ENCODE assay signal across 9 mouse cellular contexts in genomic region chr1:157286561-157286960, GRCm38 (mm10).
DNase-seq lines count a peak whose midpoint lies in the region; ATAC-seq and TF ChIP-seq lines count a peak whose summit lies in the region.
"Had no signal": no experiment of that assay in that cellular context is flagged by ENCODE, and none has a peak within 500 bp of the region (broad histone marks: within the 10 kb centered on the region; RNA-seq: fewer than 3 reads in every experiment).

No protein-coding gene starts in this region.

- H3K27me3 ChIP-seq in hindbrain, embryonic 16.5 days (replicated peaks; ENCODE audit: control insufficient read depth, insufficient read depth, low read length) = no peaks in the 10 kb centered on the region
- H3K27me3 ChIP-seq in lung, postnatal 0 days (replicated peaks; ENCODE audit: insufficient read depth, low read length) = no peaks in the 10 kb centered on the region
- H3K27me3 ChIP-seq: heart, embryonic 13.5 days had no signal

- no peak overlapping the region for H3K9ac ChIP-seq in hindbrain, embryonic 16.5 days (ENCODE audit: low read depth, low read length)
- H3K9ac ChIP-seq in lung, postnatal 0 days (replicated peaks; ENCODE audit: low read depth) = no peak overlapping the region
- H3K9ac ChIP-seq: heart, embryonic 13.5 days had no signal

- WGBS in hindbrain, embryonic 16.5 days = 13% methylated on average over 4 of the region's 4 CpGs
- 10% methylated on average over 4 of the region's 4 CpGs for WGBS in lung, postnatal 0 days

- TF ChIP-seq CTCF in lung, postnatal 0 days (IDR thresholded peaks at IDR 0.05) = peak; percentile 66

- H3K36me3 ChIP-seq in hindbrain, embryonic 16.5 days (ENCODE audit: control insufficient read depth, insufficient read depth, low read length) = no peaks in the 10 kb centered on the region
- no peaks in the 10 kb centered on the region for H3K36me3 ChIP-seq in lung, postnatal 0 days (ENCODE audit: insufficient read depth, low read length)
- H3K36me3 ChIP-seq: heart, embryonic 13.5 days had no signal

- peak; percentile 11 for DNase-seq in gastrocnemius, postnatal 10 days
- DNase-seq in gastrocnemius, postnatal 25 days = no peak
- DNase-seq in thymus, postnatal 14 days = peak; percentile 4
- no peak for DNase-seq in thymus, postnatal 0 days (ENCODE audit: low spot score)
- peak; percentile 16 for DNase-seq in cerebellum, adult 9-11 months
- peak; percentile 44 for DNase-seq in lung, postnatal 0 days (ENCODE audit: low spot score)

- no peak overlapping the region for H3K27ac ChIP-seq in hindbrain, embryonic 16.5 days (ENCODE audit: low read depth, low read length)
- H3K27ac ChIP-seq in lung, postnatal 0 days (ENCODE audit: low read length) = no peak overlapping the region
- H3K27ac ChIP-seq: heart, embryonic 13.5 days had no signal

- H3K4me2 ChIP-seq in hindbrain, embryonic 16.5 days (ENCODE audit: low read length) = no peak overlapping the region
- H3K4me2 ChIP-seq in lung, postnatal 0 days (replicated peaks; ENCODE audit: low read depth, low read length) = no peak overlapping the region
- H3K4me2 ChIP-seq: heart, embryonic 13.5 days had no signal

- TF ChIP-seq EP300 in lung, postnatal 0 days (IDR thresholded peaks at IDR 0.05) = no peak

- H3K9me3 ChIP-seq in hindbrain, embryonic 16.5 days (ENCODE audit: control insufficient read depth, low read length) = no peaks in the 10 kb centered on the region
- H3K9me3 ChIP-seq in lung, postnatal 0 days (ENCODE audit: low read length) = no peaks in the 10 kb centered on the region
- H3K9me3 ChIP-seq: heart, embryonic 13.5 days had no signal

- H3K4me3 ChIP-seq in hindbrain, embryonic 16.5 days (ENCODE audit: low read length) = no peak overlapping the region
- H3K4me3 ChIP-seq in lung, postnatal 0 days (ENCODE audit: low read depth, low read length) = no peak overlapping the region
- H3K4me3 ChIP-seq: heart, embryonic 13.5 days had no signal

- ATAC-seq in hindbrain, embryonic 16.5 days = 0 out of 2 replicates have a peak, but pooled peaks have one; percentile 27
- no peak for ATAC-seq in lung, postnatal 0 days
- no peak for ATAC-seq in erythroblast, adult 5-6 weeks (replicated peaks; ENCODE audit: low FRiP score, poor library complexity, severe bottlenecking)

- no peaks in the 10 kb centered on the region for H3K4me1 ChIP-seq in hindbrain, embryonic 16.5 days (ENCODE audit: control insufficient read depth, insufficient read depth, low read depth, low read length)
- no peaks in the 10 kb centered on the region for H3K4me1 ChIP-seq in lung, postnatal 0 days (ENCODE audit: insufficient read depth, low read depth, low read length)

Comparison
In these comparisons a context has a peak if more than half of its experiments do, and no peak if none do; other contexts are left out.
1. DNase-seq: peak in gastrocnemius, postnatal 10 days (single experiment), thymus, postnatal 14 days (single experiment), cerebellum, adult 9-11 months (single experiment) and lung, postnatal 0 days (single experiment); none in gastrocnemius, postnatal 25 days (single experiment) and thymus, postnatal 0 days (single experiment).